Mouse (Mus musculus) bone marrow macrophage, adult 2 months (primary cell): Measurements from ENCODE around the gene Atp1a4.

Experiments
- CTCF ChIP-seq: IDR thresholded peaks from 2 replicates; pipeline ENCODE4 v1.5.1; 2012; ENCODE audit warnings: low read depth, mild to moderate bottlenecking, low read length, moderate library complexity
- POLR2A ChIP-seq: IDR thresholded peaks from 2 replicates; pipeline ENCODE4 v1.6.1; 2012; ENCODE audit warnings: mild to moderate bottlenecking, low read depth, low read length, borderline replicate concordance

DNA sequence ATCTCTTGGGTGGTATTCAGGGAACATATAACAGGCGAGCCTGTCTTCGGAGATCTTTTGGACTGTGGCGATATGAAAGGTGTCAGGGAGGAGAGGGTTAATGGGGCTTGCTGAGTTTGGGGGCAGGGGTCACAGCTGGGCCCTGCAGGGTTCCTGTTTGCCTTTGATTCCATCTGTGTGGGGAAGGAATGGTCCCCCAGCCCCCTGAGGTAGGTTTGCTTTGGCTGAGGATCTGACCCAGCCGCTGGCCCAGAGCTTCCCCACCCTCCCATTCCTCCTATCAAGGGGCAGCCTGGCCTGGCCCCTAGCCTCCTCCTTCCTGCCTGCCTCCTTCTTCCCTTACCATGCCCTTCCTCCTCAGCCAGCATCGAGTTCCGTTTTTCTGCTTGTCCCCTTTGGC is 44.6 kb upstream of the Atp1a4 start:
- TF ChIP-seq CTCF (no peak), POLR2A (no peak)
